Mouse (Mus musculus): ENCODE results near the gene Tmem217. TPM values are rescaled to one million over a fixed set of nuclear protein-coding genes. Genes with fewer than 3 reads are reported as not detected.
"Not testable (repeated sequence)": the region's sequence is repeated elsewhere in the genome, so short reads cannot be mapped to it uniquely, and the experiment has no call there.

Tmem217 gene
- polyA plus RNA-seq, 2 experiments: 0.09 TPM; not detected in 1

DNA sequence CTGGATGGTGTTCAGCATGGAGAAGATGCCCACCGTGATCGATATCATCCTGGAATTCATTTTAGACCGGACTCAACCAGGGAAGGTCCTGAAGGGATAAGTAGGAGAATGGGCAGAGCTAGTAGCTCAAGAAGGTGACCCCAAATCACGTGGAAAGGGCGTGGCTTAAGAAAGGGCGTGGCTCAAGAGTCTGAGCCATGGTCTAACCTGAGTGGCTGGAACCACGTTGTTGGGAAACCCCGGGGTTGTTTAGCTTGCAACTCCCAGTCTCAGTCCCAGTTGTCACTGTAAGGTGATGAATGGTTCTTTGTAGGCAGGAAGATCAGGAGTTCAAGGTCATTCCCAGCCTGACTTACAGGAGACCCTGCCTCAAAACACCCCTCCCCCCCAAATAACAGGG is 32.5 kb downstream of the Tmem217 start:
- H3K27ac ChIP-seq: no peak overlapping the region
- H3K36me3 ChIP-seq (replicated peaks; ENCODE audit: control insufficient read depth, insufficient read depth, low read depth): no peaks in the 10 kb centered on the region
- no peak for ATAC-seq (ENCODE audit: insufficient read depth)
- H3K4me1 ChIP-seq (replicated peaks; ENCODE audit: control insufficient read depth in 2 of 2, insufficient read depth in 2 of 2, low read length in 1 of 2): no peaks in the 10 kb centered on the region
- H3K9ac ChIP-seq (replicated peaks): no peak overlapping the region
- no peak overlapping the region for H3K4me2 ChIP-seq (ENCODE audit: low read depth)
- TF ChIP-seq EP300 (IDR thresholded peaks at IDR 0.05; ENCODE audit: low read depth) (no peak), CTCF (IDR thresholded peaks at IDR 0.05; ENCODE audit: low read depth) (no peak)
- no peak for DNase-seq (ENCODE audit: low read depth in 3 of 3, low spot score in 3 of 3)
- WGBS (ENCODE audit: insufficient replicate concordance): 55% methylated on average over 8 of the region's 8 CpGs
- H3K9me3 ChIP-seq (ENCODE audit: control insufficient read depth, low read length): no peaks in the 10 kb centered on the region
- H3K27me3 ChIP-seq (ENCODE audit: control insufficient read depth, insufficient read depth, low read length): no peaks in the 10 kb centered on the region
- H3K4me3 ChIP-seq (ENCODE audit: insufficient read depth in 1 of 2, low read depth in 2 of 2, low read length in 2 of 2): no peak overlapping the region

DNA sequence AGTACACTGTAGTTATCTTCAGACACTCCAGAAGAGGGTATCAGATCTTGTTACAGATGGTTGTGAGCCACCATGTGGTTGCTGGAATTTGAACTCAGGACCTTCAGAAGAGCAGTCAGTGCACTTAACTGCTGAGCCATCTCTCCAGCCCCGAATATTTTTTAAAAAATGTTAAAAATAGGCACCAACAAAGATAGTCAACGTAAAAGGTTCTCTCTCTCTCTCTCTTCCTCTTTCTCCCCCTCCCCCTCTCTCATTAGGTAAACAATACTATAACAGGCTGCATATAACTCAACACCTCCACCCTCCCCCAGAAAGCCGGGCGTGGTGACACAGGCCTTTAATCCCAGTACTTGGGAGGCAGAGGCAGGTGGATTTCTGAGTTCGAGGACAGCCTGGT is 33.5 kb downstream of the Tmem217 start:
- not testable (repeated sequence) for DNase-seq (ENCODE audit: low read depth in 3 of 3, low spot score in 3 of 3); H3K4me1 ChIP-seq (replicated peaks; ENCODE audit: control insufficient read depth in 2 of 2, insufficient read depth in 2 of 2, low read length in 1 of 2); H3K36me3 ChIP-seq (replicated peaks; ENCODE audit: control insufficient read depth, insufficient read depth, low read depth)

DNA sequence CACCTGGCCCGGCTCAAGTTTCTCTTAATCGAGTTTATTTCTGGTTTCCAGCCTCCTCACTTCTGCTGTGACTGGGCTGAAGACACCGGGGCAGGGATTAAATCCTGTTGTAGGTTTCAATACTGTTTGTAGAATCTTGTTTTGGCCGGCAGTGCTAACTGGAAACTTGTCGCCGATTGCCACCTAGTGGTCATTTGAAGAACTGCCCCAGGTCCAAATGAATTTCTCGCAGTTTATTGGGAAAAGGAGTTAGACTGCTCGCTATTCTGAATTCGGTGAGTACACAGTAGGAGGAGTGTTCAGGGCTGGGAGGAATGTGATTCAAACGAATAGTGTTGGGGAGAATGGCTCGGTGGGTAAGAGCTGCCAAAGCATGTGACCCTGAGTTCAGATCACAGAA is 37.8 kb downstream of the Tmem217 start:
- WGBS (ENCODE audit: insufficient replicate concordance): 2% methylated on average over 11 of the region's 11 CpGs
- no peak overlapping the region for H3K4me2 ChIP-seq (ENCODE audit: low read depth)
- ATAC-seq (ENCODE audit: insufficient read depth): no peak
- TF ChIP-seq EP300 (IDR thresholded peaks at IDR 0.05; ENCODE audit: low read depth) (no peak), CTCF (IDR thresholded peaks at IDR 0.05; ENCODE audit: low read depth) (peak; percentile 94)
- no peaks in the 10 kb centered on the region for H3K36me3 ChIP-seq (replicated peaks; ENCODE audit: control insufficient read depth, insufficient read depth, low read depth)
- H3K9me3 ChIP-seq (ENCODE audit: control insufficient read depth, low read length): no peaks in the 10 kb centered on the region
- no peaks in the 10 kb centered on the region for H3K27me3 ChIP-seq (ENCODE audit: control insufficient read depth, insufficient read depth, low read length)
- H3K27ac ChIP-seq: no peak overlapping the region
- H3K4me1 ChIP-seq (replicated peaks; ENCODE audit: control insufficient read depth in 2 of 2, insufficient read depth in 2 of 2, low read length in 1 of 2): peaks cover 22 to 37% of the 10 kb centered on the region in 2 experiments
- H3K9ac ChIP-seq (replicated peaks): no peak overlapping the region
- no peak overlapping the region for H3K4me3 ChIP-seq (ENCODE audit: insufficient read depth in 1 of 2, low read depth in 2 of 2, low read length in 2 of 2)
- DNase-seq (ENCODE audit: low read depth in 3 of 3, low spot score in 3 of 3): peak in 1 of 3 experiments; percentile 60

More for the DNA sequence above, 33.5 kb downstream of the Tmem217 start:
- H3K27ac ChIP-seq; H3K4me2 ChIP-seq (ENCODE audit: low read depth); H3K9ac ChIP-seq (replicated peaks); ATAC-seq (ENCODE audit: insufficient read depth); H3K9me3 ChIP-seq (ENCODE audit: control insufficient read depth, low read length); H3K27me3 ChIP-seq (ENCODE audit: control insufficient read depth, insufficient read depth, low read length); H3K4me3 ChIP-seq (ENCODE audit: insufficient read depth in 1 of 2, low read depth in 2 of 2, low read length in 2 of 2): not testable (repeated sequence)
- 53% methylated on average over 5 of the region's 5 CpGs for WGBS (ENCODE audit: insufficient replicate concordance)

DNA sequence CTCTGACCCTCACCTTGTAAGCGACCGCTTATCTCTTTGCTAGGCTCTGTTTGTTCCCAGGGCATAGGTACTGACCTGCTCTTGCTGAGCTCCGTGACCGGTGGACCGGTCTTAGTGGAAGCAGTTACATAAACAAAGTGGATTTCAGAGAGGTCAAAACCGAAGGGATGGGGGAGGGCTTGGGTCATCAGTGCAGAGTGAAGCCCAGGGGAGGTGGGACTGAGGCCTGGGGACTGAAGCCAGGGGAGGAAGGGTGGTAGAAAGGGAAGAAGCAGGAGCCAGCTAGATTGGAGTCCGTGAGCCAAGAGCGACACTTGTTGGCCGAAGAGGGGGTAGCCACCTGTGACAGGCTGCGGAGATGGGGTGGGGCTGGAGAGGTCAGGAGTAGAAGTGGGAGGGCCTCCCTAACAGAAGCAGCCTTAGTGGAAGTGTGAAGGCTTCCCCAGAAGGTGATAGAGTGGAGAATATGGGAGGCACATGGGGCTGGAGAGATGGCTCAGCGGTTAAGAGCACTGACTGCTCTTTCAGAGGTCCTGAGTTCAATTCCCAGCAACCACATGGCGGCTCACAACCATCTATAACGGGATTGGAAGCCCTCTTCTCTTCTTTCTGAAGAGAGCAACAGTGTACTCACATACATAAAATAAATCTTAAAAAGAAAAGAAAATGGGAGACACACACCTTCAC is 39.0 kb downstream of the Tmem217 start:
- WGBS (ENCODE audit: insufficient replicate concordance): 27% methylated on average over 13 of the region's 13 CpGs
- DNase-seq (ENCODE audit: low read depth in 3 of 3, low spot score in 3 of 3) (peak in 1 of 3 experiments; percentile 88), ATAC-seq (ENCODE audit: insufficient read depth) (peak; percentile 80)
- peaks cover 32 to 49% of the 10 kb centered on the region in 2 experiments for H3K4me1 ChIP-seq (replicated peaks; ENCODE audit: control insufficient read depth in 2 of 2, insufficient read depth in 2 of 2, low read length in 1 of 2)
- H3K9me3 ChIP-seq (ENCODE audit: control insufficient read depth, low read length): no peaks in the 10 kb centered on the region
- H3K4me3 ChIP-seq (ENCODE audit: insufficient read depth in 1 of 2, low read depth in 2 of 2, low read length in 2 of 2): no peak overlapping the region
- H3K27me3 ChIP-seq (ENCODE audit: control insufficient read depth, insufficient read depth, low read length): no peaks in the 10 kb centered on the region
- peak overlapping the region; percentile 57 for H3K27ac ChIP-seq
- H3K36me3 ChIP-seq (replicated peaks; ENCODE audit: control insufficient read depth, insufficient read depth, low read depth): no peaks in the 10 kb centered on the region
- H3K9ac ChIP-seq (replicated peaks): peak overlapping the region; percentile 41; the same call in 1 of the 2 replicates
- H3K4me2 ChIP-seq (ENCODE audit: low read depth): peak overlapping the region; percentile 23
- peak; percentile 57 for TF ChIP-seq EP300 (IDR thresholded peaks at IDR 0.05; ENCODE audit: low read depth)
- peak; percentile 98 for TF ChIP-seq CTCF (IDR thresholded peaks at IDR 0.05; ENCODE audit: low read depth)

DNA sequence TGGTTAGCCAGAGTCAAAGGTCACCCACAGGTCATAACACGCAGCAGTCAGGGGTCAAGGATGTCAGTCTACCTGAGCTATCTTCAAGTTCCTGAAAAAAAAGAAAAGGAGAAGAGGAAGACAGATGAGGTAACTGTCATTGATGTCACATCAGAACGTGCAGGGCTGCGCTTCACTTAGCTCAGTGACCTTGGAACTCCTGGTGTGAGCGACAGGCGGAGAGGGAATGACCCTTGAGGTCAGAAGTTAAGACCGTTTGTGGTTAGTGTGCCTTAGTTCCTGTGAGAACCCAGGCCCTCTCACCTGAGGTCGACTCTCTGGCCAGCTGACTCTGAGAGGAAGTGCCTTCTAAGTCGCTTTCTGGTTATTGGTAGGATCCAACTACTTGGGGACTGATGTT is 41.5 kb downstream of the Tmem217 start:
- no peak for TF ChIP-seq CTCF (IDR thresholded peaks at IDR 0.05; ENCODE audit: low read depth)
- Histone ChIP-seq H3K9ac (replicated peaks) (peak overlapping the region; percentile 47), H3K36me3 (replicated peaks; ENCODE audit: control insufficient read depth, insufficient read depth, low read depth) (no peaks in the 10 kb centered on the region), H3K4me1 (replicated peaks; ENCODE audit: control insufficient read depth in 2 of 2, insufficient read depth in 2 of 2, low read length in 1 of 2) (peaks cover 32 to 55% of the 10 kb centered on the region in 2 experiments), H3K27ac (peak overlapping the region; percentile 86), H3K9me3 (ENCODE audit: control insufficient read depth, low read length) (no peaks in the 10 kb centered on the region), H3K4me2 (ENCODE audit: low read depth) (no peak overlapping the region), H3K4me3 (ENCODE audit: insufficient read depth in 1 of 2, low read depth in 2 of 2, low read length in 2 of 2) (no peak overlapping the region), H3K27me3 (ENCODE audit: control insufficient read depth, insufficient read depth, low read length) (no peaks in the 10 kb centered on the region)
- ATAC-seq (ENCODE audit: insufficient read depth): no peak
- 46% methylated on average over 8 of the region's 8 CpGs for WGBS (ENCODE audit: insufficient replicate concordance)
- DNase-seq (ENCODE audit: low read depth in 3 of 3, low spot score in 3 of 3): no peak
